Mouse (Mus musculus) midbrain, embryonic 12.5 days (tissue): ENCODE results near the gene Rce1. TPM values are rescaled to one million over a fixed set of nuclear protein-coding genes. Genes with fewer than 3 reads are reported as not detected.

Experiments used
- ATAC-seq: fragments of 200-750 bp; cut with Nextera tagmentation; 2 replicates; pipeline ENCODE4 v1.8.0; 2017; ENCODE audit warnings: low read depth, moderate TSS enrichment, moderate library complexity; ENCODE audit not compliant: low FRiP score
- H3K27ac ChIP-seq: fragments of 300-500 bp; sonication (generic); replicated peaks from 2 replicates; pipeline ENCODE4 v1.5.1; 2016; ENCODE audit warnings: mild to moderate bottlenecking
- H3K27me3 ChIP-seq: fragments of 300-500 bp; sonication (generic); 2 replicates; pipeline ENCODE4 v1.6.1; 2016; ENCODE audit warnings: mild to moderate bottlenecking
- H3K36me3 ChIP-seq: fragments of 300-500 bp; sonication (generic); 2 replicates; pipeline ENCODE4 v1.6.1; 2016
- H3K4me1 ChIP-seq: fragments of 300-500 bp; sonication (generic); 2 replicates; pipeline ENCODE4 v1.6.1; 2016
- H3K4me2 ChIP-seq: fragments of 300-500 bp; sonication (generic); replicated peaks from 2 replicates; pipeline ENCODE4 v1.6.1; 2016; ENCODE audit warnings: mild to moderate bottlenecking, moderate library complexity
- H3K4me3 ChIP-seq: fragments of 300-500 bp; sonication (generic); 2 replicates; pipeline ENCODE4 v1.5.1; 2016; ENCODE audit warnings: mild to moderate bottlenecking
- H3K9ac ChIP-seq: fragments of 300-500 bp; sonication (generic); replicated peaks from 2 replicates; pipeline ENCODE4 v1.6.1; 2016; ENCODE audit warnings: mild to moderate bottlenecking, moderate library complexity
- H3K9me3 ChIP-seq: fragments of 300-500 bp; sonication (generic); 2 replicates; pipeline ENCODE4 v1.6.1; 2016; ENCODE audit warnings: mild to moderate bottlenecking
- WGBS: fragments of 180-500 bp; shearing (Covaris S2); methylation state at CpG from one replicate; pipeline ENCODE4 v1.1.7; 2016; 5-methylcytosine and 5-hydroxymethylcytosine counted together
- polyA plus RNA-seq: library from polyadenylated mRNA; unstranded; fragments of >200 nt; fragmentation: Nextera tagmentation; extraction: Ambion mirVana; gene quantifications from 2 replicates; pipeline ENCODE4 v1.2.1, GENCODE M21; 2016

The Rce1 gene
- polyA plus RNA-seq = 57.2 and 59.8 TPM in 2 replicates

GRCm38 (mm10) chr19:4625179-4625828, at the start of gene Rce1:
Gene Rce1 (minus strand): TSS chr19:4625641.
- peak; percentile 81 for ATAC-seq
- Histone ChIP-seq H3K27me3 (no peaks in the 10 kb centered on the region), H3K4me2 (peak within 1 kb of the TSS; percentile 95), H3K9me3 (no peaks in the 10 kb centered on the region), H3K27ac (peak within 1 kb of the TSS; percentile 83), H3K36me3 (peaks cover 26% of the 10 kb centered on the region), H3K4me1 (peaks cover 40% of the 10 kb centered on the region), H3K4me3 (peak within 1 kb of the TSS; percentile 93), H3K9ac (peak within 1 kb of the TSS; percentile 94)
- WGBS = under 1% methylated on average over 54 of the region's 64 CpGs

- Histone ChIP-seq H3K27ac (no peak overlapping the region), H3K9me3 (no peaks in the 10 kb centered on the region), H3K9ac (no peak overlapping the region), H3K27me3 (no peaks in the 10 kb centered on the region), H3K4me2 (no peak overlapping the region), H3K4me1 (no peaks in the 10 kb centered on the region), H3K4me3 (no peak overlapping the region), H3K36me3 (no peaks in the 10 kb centered on the region)
- WGBS = 44% methylated on average over 6 of the region's 6 CpGs
- ATAC-seq = no peak
These were observed 47.0 kb upstream of the Rce1 start for GRCm38 (mm10) chr19:4672401-4672800.

GRCm38 (mm10) chr19:4670776-4671175, 45.3 kb upstream of the Rce1 start:
- Histone ChIP-seq H3K4me1 (no peaks in the 10 kb centered on the region), H3K4me2 (no peak overlapping the region), H3K9ac (no peak overlapping the region), H3K9me3 (no peaks in the 10 kb centered on the region), H3K4me3 (no peak overlapping the region), H3K27me3 (no peaks in the 10 kb centered on the region), H3K36me3 (no peaks in the 10 kb centered on the region), H3K27ac (no peak overlapping the region)
- WGBS = 87% methylated on average over 4 of the region's 4 CpGs
- ATAC-seq = no peak

GRCm38 (mm10) chr19:4666815-4667214, 41.4 kb upstream of the Rce1 start:
- Histone ChIP-seq H3K4me2 (no peak overlapping the region), H3K4me3 (no peak overlapping the region), H3K27me3 (no peaks in the 10 kb centered on the region), H3K36me3 (no peaks in the 10 kb centered on the region), H3K27ac (no peak overlapping the region), H3K9me3 (no peaks in the 10 kb centered on the region), H3K4me1 (no peaks in the 10 kb centered on the region), H3K9ac (no peak overlapping the region)
- no peak for ATAC-seq

- Histone ChIP-seq H3K36me3 (no peaks in the 10 kb centered on the region), H3K27ac (no peak overlapping the region), H3K4me1 (no peaks in the 10 kb centered on the region), H3K4me2 (no peak overlapping the region), H3K4me3 (no peak overlapping the region), H3K9me3 (no peaks in the 10 kb centered on the region), H3K9ac (no peak overlapping the region), H3K27me3 (no peaks in the 10 kb centered on the region)
- whole genome bisulfite sequencing = 92% methylated on average over 5 of the region's 5 CpGs
- no peak for ATAC-seq
These were observed 32.7 kb upstream of the Rce1 start for GRCm38 (mm10) chr19:4658156-4658555.

GRCm38 (mm10) chr19:4646917-4647492, 21.6 kb upstream of the Rce1 start:
- Histone ChIP-seq H3K9ac (no peak overlapping the region), H3K4me1 (no peaks in the 10 kb centered on the region), H3K9me3 (no peaks in the 10 kb centered on the region), H3K27me3 (no peaks in the 10 kb centered on the region), H3K4me2 (no peak overlapping the region), H3K27ac (no peak overlapping the region), H3K4me3 (no peak overlapping the region), H3K36me3 (no peaks in the 10 kb centered on the region)
- 74% methylated on average over 11 of the region's 11 CpGs for WGBS
- no peak for ATAC-seq

DNA sequence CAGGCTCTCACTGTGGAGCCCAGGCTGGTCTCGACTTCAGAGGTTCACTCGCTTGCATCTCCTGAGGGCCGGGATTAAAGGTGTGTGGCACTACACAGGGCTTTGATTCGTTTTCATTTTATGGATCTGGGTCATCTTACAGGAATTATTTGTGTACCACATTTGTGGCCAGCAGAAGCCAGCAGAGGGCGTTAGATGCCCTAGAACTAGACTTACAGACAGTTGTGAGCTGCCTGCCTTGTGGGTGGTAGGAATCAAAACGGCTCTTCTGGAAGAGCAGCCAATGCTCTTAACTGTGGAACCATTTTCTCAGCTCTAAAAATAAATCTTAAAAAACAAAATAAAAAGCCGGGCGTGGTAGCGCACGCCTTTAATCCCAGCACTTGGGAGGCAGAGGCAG, 18.8 kb upstream of the Rce1 start:
- Histone ChIP-seq H3K4me2 (no peak overlapping the region), H3K36me3 (no peaks in the 10 kb centered on the region), H3K9me3 (no peaks in the 10 kb centered on the region), H3K27me3 (no peaks in the 10 kb centered on the region), H3K27ac (no peak overlapping the region), H3K4me3 (no peak overlapping the region), H3K4me1 (no peaks in the 10 kb centered on the region), H3K9ac (0 out of 2 replicates have a peak overlapping the region, but pooled peaks have one; percentile 15)
- no peak for ATAC-seq
- 49% methylated on average over 10 of the region's 10 CpGs for WGBS

DNA sequence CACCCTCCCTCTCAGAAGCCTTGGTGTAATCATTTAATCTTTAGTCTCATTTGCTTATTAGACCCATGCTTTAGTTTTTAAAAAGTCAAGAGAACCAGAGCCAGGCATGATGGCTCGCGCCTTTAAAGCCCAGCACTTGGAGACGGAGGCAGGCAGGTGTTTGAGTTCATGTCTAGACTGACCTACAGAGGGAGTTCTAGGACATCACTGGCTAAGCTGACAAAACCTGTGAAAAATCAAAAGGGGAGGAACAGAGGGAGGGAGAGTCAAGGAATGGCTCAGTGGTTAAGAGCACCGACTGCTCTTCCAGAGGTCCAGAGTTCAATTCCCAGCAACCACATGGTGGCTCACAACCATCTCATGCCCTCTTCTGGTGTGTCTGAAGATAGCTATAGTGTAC, 10.5 kb upstream of the Rce1 start:
- WGBS = 69% methylated on average over 4 of the region's 4 CpGs
- Histone ChIP-seq H3K4me1 (no peaks in the 10 kb centered on the region), H3K4me2 (no peak overlapping the region), H3K36me3 (no peaks in the 10 kb centered on the region), H3K27ac (no peak overlapping the region), H3K27me3 (no peaks in the 10 kb centered on the region), H3K9me3 (no peaks in the 10 kb centered on the region), H3K9ac (no peak overlapping the region), H3K4me3 (no peak overlapping the region)
- ATAC-seq = no peak

- peak; percentile 64; the same call in 1 of the 2 replicates for ATAC-seq
- Histone ChIP-seq H3K9me3 (no peaks in the 10 kb centered on the region), H3K36me3 (peaks cover 3% of the 10 kb centered on the region; the same call in 1 of the 2 replicates), H3K4me1 (peaks cover 40% of the 10 kb centered on the region), H3K27me3 (no peaks in the 10 kb centered on the region), H3K4me3 (no peak overlapping the region), H3K27ac (no peak overlapping the region), H3K4me2 (no peak overlapping the region), H3K9ac (no peak overlapping the region)
- WGBS = 4% methylated on average over 1 of the region's 1 CpGs
These were observed 3.4 kb upstream of the Rce1 start for GRCm38 (mm10) chr19:4628819-4629218.

- WGBS = 3% methylated on average over 34 of the region's 35 CpGs
- no peaks in the 10 kb centered on the region for H3K27me3 ChIP-seq
- peak overlapping the region; percentile 83 for H3K27ac ChIP-seq
- H3K4me1 ChIP-seq = peaks cover 40% of the 10 kb centered on the region
- H3K9me3 ChIP-seq = no peaks in the 10 kb centered on the region
- H3K4me3 ChIP-seq = peak overlapping the region; percentile 93
- peaks cover 26% of the 10 kb centered on the region for H3K36me3 ChIP-seq
- peak; percentile 67 for ATAC-seq
- H3K4me2 ChIP-seq = peak overlapping the region; percentile 95
- peak overlapping the region; percentile 94 for H3K9ac ChIP-seq
These were observed 541 bp upstream of the Rce1 start for GRCm38 (mm10) chr19:4625829-4626535.

DNA sequence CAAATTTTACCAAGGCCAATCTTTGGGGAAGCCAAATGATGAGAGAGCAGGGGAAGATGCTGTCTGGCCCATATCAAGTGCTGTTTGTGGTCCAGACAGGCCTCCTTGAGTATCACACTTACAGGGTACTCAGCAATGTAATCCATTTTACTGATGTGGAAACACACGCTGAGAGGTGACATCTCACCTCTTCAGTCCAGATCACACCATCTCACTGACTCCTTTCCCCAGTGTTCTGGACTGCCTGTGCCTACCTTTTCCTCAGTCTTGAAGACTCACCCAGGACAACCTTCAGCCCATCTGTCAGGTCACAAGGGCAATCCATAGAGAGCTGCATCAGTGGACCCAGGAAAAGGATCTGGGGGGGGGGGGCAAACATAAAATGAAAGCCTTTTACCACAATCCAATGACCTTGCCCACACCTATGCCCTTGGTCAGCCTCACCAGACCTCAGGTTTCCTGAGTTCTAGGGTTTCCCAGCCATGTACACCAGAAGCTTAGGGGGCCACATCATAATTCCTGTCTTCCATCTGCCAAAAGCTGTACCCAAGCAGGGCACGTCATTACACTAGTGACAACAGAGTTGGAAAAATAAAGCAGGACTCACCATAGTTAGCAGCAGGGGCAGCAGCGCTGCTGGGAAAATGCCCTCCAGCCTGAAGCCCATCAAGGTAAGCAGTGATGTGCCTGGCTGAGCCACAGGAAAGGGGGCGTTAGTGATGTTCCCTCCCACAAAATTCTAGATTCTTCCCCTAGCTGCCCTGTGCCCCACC, 849 bp downstream of the Rce1 start:
- 29% methylated on average over 4 of the region's 4 CpGs for WGBS

More for the DNA sequence above, 849 bp downstream of the Rce1 start:
- ATAC-seq = peak; percentile 11
- H3K27me3 ChIP-seq = no peaks in the 10 kb centered on the region
- no peaks in the 10 kb centered on the region for H3K9me3 ChIP-seq
- H3K36me3 ChIP-seq = peaks cover 26% of the 10 kb centered on the region
- H3K4me1 ChIP-seq = peaks cover 40% of the 10 kb centered on the region
- peak overlapping the region; percentile 83; the same call in 1 of the 2 replicates for H3K27ac ChIP-seq
- peak overlapping the region; percentile 95 for H3K4me2 ChIP-seq
- peak overlapping the region; percentile 94 for H3K9ac ChIP-seq
- H3K4me3 ChIP-seq = peak overlapping the region; percentile 93
